ENCODE assay signal across 10 mouse cellular contexts in the genomic region with DNA sequence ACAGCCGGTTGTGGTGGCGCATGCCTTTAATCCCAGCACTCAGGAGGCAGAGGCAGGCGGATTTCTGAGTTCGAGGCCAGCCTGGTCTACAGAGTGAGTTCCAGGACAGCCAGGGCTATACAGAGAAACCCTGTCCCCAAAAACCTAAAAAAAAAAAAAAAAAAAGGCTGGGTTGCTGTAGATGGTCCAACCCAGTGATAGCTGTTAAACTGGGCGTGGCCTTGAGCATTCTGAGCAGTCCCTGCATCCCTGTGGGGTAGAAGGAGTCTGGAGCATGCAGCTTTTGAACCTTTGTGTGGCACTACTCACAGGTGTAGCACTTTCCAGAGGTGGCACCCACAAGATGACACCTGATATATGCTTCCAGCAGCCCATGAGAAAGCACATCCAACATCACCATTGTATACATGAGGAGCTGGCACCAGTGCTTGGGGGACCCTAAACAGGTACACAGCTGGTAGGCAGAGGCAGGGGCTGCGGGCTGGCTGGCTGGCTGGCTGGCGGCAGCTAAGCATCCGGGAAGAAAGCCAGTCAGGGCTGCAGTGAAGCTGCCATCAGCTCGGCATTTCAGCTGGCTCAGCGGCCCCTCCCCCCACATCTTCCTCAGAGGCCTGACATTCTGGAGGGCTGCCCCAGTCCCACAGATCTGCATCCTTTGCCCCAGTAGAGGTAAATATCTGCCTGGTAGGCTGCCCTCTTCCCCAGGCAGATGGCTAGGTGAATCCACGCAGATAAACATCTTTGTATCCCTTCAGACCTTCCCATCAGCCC. TPM values are rescaled to one million over a fixed set of nuclear protein-coding genes. Genes with fewer than 3 reads are reported as not detected.
A peak's percentile ranks its signal among the peaks of the same experiment; 100 is the strongest.
DNase-seq lines count a peak whose midpoint lies in the region; TF ChIP-seq lines count a peak whose summit lies in the region.
"Had no signal": no experiment of that assay in that cellular context is flagged by ENCODE, and none has a peak within 500 bp of the region (broad histone marks: within the 10 kb centered on the region; RNA-seq: fewer than 3 reads in every experiment).

No protein-coding gene starts in this region.

- DNase-seq in gastrocnemius, adult 2 months = peak; percentile 68
- no peak for DNase-seq in gastrocnemius, adult 8-10 months (ENCODE audit: low spot score in 2 of 2)
- peak; percentile 35 for DNase-seq in thymus, postnatal 0 days (ENCODE audit: low spot score)
- DNase-seq in thymus, adult 2 months = no peak
- DNase-seq in limb, embryonic 10.5 days (ENCODE audit: low spot score) = no peak
- peak; percentile 74 for DNase-seq in thymus, postnatal 4 days
- no peak for DNase-seq in lung, adult 18-20 months
- DNase-seq in frontal cortex, adult 2 months (ENCODE audit: extremely low spot score in 1 of 2, low spot score in 1 of 2) = no peak

- WGBS in thymus, adult 2 months = 61% methylated on average over 11 of the region's 11 CpGs
- WGBS in limb, embryonic 10.5 days = 44% methylated on average over 11 of the region's 11 CpGs

- H3K4me1 ChIP-seq in thymus, adult 2 months (replicated peaks; ENCODE audit: control insufficient read depth, insufficient read depth, low read length) = peaks cover 9% of the 10 kb centered on the region; the same call in 1 of the 2 replicates
- H3K4me1 ChIP-seq in limb, embryonic 10.5 days = peaks cover 27% of the 10 kb centered on the region

- no peaks in the 10 kb centered on the region for H3K36me3 ChIP-seq in thymus, adult 2 months (ENCODE audit: control insufficient read depth, insufficient read depth, low read length)
- no peaks in the 10 kb centered on the region for H3K36me3 ChIP-seq in limb, embryonic 10.5 days

- intact Hi-C loops in gastrocnemius, adult 2 months (cut with DNase I) = loop anchor here (5.0 kb wide), 1 partner anchor 42 kb away; the partner anchor contains the start of gene Traf7

- no peak for TF ChIP-seq CTCF in gastrocnemius, adult 2 months (IDR thresholded peaks at IDR 0.05)
- no peak for TF ChIP-seq CTCF in thymus, adult 2 months (IDR thresholded peaks at IDR 0.05; ENCODE audit: borderline replicate concordance, control insufficient read depth, extremely low read depth, insufficient read depth, low read length, poor library complexity)

- no peak overlapping the region for H3K27ac ChIP-seq in gastrocnemius, adult 2 months
- no peak overlapping the region for H3K27ac ChIP-seq in thymus, adult 2 months (ENCODE audit: control insufficient read depth, insufficient read depth, low read length)
- 0 out of 2 replicates have a peak overlapping the region, but pooled peaks have one; percentile 15 for H3K27ac ChIP-seq in limb, embryonic 10.5 days
- H3K27ac ChIP-seq: liver, embryonic 14.5 days had no signal

- peaks cover 18% of the 10 kb centered on the region for H3K27me3 ChIP-seq in thymus, adult 2 months (ENCODE audit: control insufficient read depth, insufficient read depth, low read length)
- peaks cover 49% of the 10 kb centered on the region for H3K27me3 ChIP-seq in limb, embryonic 10.5 days (ENCODE audit: low read depth, poor library complexity, severe bottlenecking)

- TF ChIP-seq POLR2A in thymus, adult 2 months (IDR thresholded peaks at IDR 0.05; ENCODE audit: control insufficient read depth, extremely low read depth, insufficient read depth, low read length, poor library complexity) = no peak

- H3K4me3 ChIP-seq in gastrocnemius, adult 2 months = no peak overlapping the region
- H3K4me3 ChIP-seq in thymus, adult 2 months (ENCODE audit: control insufficient read depth, insufficient read depth, low read length) = no peak overlapping the region
- no peak overlapping the region for H3K4me3 ChIP-seq in limb, embryonic 10.5 days

- no peaks in the 10 kb centered on the region for H3K9me3 ChIP-seq in limb, embryonic 10.5 days (replicated peaks)

RNA-seq across cellular contexts. Expression of gene Caskin1, which starts 3.1 kb away (rescaled TPM):
- under 1 TPM in 1 of 2 experiments, not detected in 1; 0.08 TPM for total RNA-seq in gastrocnemius, adult 2 months (2021)
- total RNA-seq in gastrocnemius, adult 8-10 months (2022) = under 1 TPM in 2 of 4 experiments, not detected in 2; 0.05 to 0.21 TPM
- polyA plus RNA-seq in thymus, postnatal 0 days (2015; fragmentation: Nextera tagmentation; extraction: Ambion mirVana) = 0.10 and 0.19 TPM in 2 replicates
- polyA plus RNA-seq in thymus, adult 2 months (2012; rRNA removed) = 0.15 and 0.20 TPM in 2 replicates
- 1.4 and 3.6 TPM in 2 replicates for polyA plus RNA-seq in limb, embryonic 10.5 days (2016; fragmentation: Nextera tagmentation; extraction: Ambion mirVana)
- polyA plus RNA-seq in frontal cortex, adult 2 months (2012; rRNA removed) = 116 and 124 TPM in 2 replicates
- total RNA-seq: common myeloid progenitor, adult 5-6 weeks had no signal

RNA-seq across cellular contexts. Expression of gene Mlst8, which starts 6.4 kb away (rescaled TPM):
- 10 to 100 TPM; 12.1 to 14.8 TPM for total RNA-seq in gastrocnemius, adult 2 months (2021)
- total RNA-seq in gastrocnemius, adult 8-10 months (2022) = 10 to 100 TPM in 2 of 4 experiments, 1 to 10 TPM in 2; 8.2 to 11.3 (median 9.6) TPM
- polyA plus RNA-seq in thymus, postnatal 0 days (2015; fragmentation: Nextera tagmentation; extraction: Ambion mirVana) = 18.6 and 19.2 TPM in 2 replicates
- 78.9 and 84.5 TPM in 2 replicates for polyA plus RNA-seq in thymus, adult 2 months (2012; rRNA removed)
- 31.6 and 42.2 TPM in 2 replicates for polyA plus RNA-seq in limb, embryonic 10.5 days (2016; fragmentation: Nextera tagmentation; extraction: Ambion mirVana)
- polyA plus RNA-seq in frontal cortex, adult 2 months (2012; rRNA removed) = 37.9 and 45.7 TPM in 2 replicates

RNA-seq across cellular contexts. Expression of gene Bricd5, which starts 11.6 kb away (rescaled TPM):
- total RNA-seq in gastrocnemius, adult 2 months (2021) = not detected
- total RNA-seq in gastrocnemius, adult 8-10 months (2022) = not detected
- 0.18 TPM in 1 of 2 replicates, not detected in the other for polyA plus RNA-seq in thymus, postnatal 0 days (2015; fragmentation: Nextera tagmentation; extraction: Ambion mirVana)
- polyA plus RNA-seq in thymus, adult 2 months (2012; rRNA removed) = 0.57 and 0.97 TPM in 2 replicates
- polyA plus RNA-seq in limb, embryonic 10.5 days (2016; fragmentation: Nextera tagmentation; extraction: Ambion mirVana) = 0.24 TPM in 1 of 2 replicates, not detected in the other
- 2.1 and 2.6 TPM in 2 replicates for polyA plus RNA-seq in frontal cortex, adult 2 months (2012; rRNA removed)
- total RNA-seq: common myeloid progenitor, adult 5-6 weeks had no signal

RNA-seq across cellular contexts. Expression of gene Pgp, which starts 15.1 kb away (rescaled TPM):
- 10 to 100 TPM; 50.8 to 56.3 TPM for total RNA-seq in gastrocnemius, adult 2 months (2021)
- 10 to 100 TPM; 55.1 to 60.3 (median 60.2) TPM for total RNA-seq in gastrocnemius, adult 8-10 months (2022)
- 55.7 and 57.4 TPM in 2 replicates for polyA plus RNA-seq in thymus, postnatal 0 days (2015; fragmentation: Nextera tagmentation; extraction: Ambion mirVana)
- 58.8 and 65.4 TPM in 2 replicates for polyA plus RNA-seq in thymus, adult 2 months (2012; rRNA removed)
- 68.8 and 76.1 TPM in 2 replicates for polyA plus RNA-seq in limb, embryonic 10.5 days (2016; fragmentation: Nextera tagmentation; extraction: Ambion mirVana)
- 85.4 and 95.8 TPM in 2 replicates for polyA plus RNA-seq in frontal cortex, adult 2 months (2012; rRNA removed)

RNA-seq across cellular contexts. Expression of gene E4f1, which starts 15.2 kb away (rescaled TPM):
- 10 to 100 TPM; 11.4 to 16.5 TPM for total RNA-seq in gastrocnemius, adult 2 months (2021)
- total RNA-seq in gastrocnemius, adult 8-10 months (2022) = 10 to 100 TPM; 13.6 to 14.6 (median 14.2) TPM
- 12.2 and 24.5 TPM in 2 replicates for polyA plus RNA-seq in thymus, postnatal 0 days (2015; fragmentation: Nextera tagmentation; extraction: Ambion mirVana)
- 166 and 188 TPM in 2 replicates for polyA plus RNA-seq in thymus, adult 2 months (2012; rRNA removed)
- polyA plus RNA-seq in limb, embryonic 10.5 days (2016; fragmentation: Nextera tagmentation; extraction: Ambion mirVana) = 35.0 and 38.7 TPM in 2 replicates
- polyA plus RNA-seq in frontal cortex, adult 2 months (2012; rRNA removed) = 86.1 and 86.4 TPM in 2 replicates

Comparison
In these comparisons a context has a peak if more than half of its experiments do, and no peak if none do; other contexts are left out.
1. DNase-seq: peak in gastrocnemius, adult 2 months (single experiment), thymus, postnatal 0 days (single experiment) and thymus, postnatal 4 days (single experiment); none in gastrocnemius, adult 8-10 months (0 of 2), thymus, adult 2 months (single experiment), limb, embryonic 10.5 days (single experiment), lung, adult 18-20 months (0 of 2) and frontal cortex, adult 2 months (0 of 2).
2. RNA of gene Caskin1, which starts 3.1 kb away (polyA plus RNA-seq): 116 to 124 TPM in frontal cortex, adult 2 months; 1.4 to 3.6 TPM in limb, embryonic 10.5 days, 0.15 to 0.20 TPM in thymus, adult 2 months and 0.10 to 0.19 TPM in thymus, postnatal 0 days; every median in the first group is over 10 times any median in the second.